Mouse (Mus musculus): ENCODE data around the gene Unc13b.
"Not testable (repeated sequence)": the region's sequence is repeated elsewhere in the genome, so short reads cannot be mapped to it uniquely, and the experiment has no call there.

The Unc13b gene

GRCm38 (mm10) chr4:43089950-43090349 lies 31.2 kb downstream of the Unc13b start:
- DNase-seq (ENCODE audit: low read depth, low spot score): no peak

GRCm38 (mm10) chr4:43091183-43091582 lies 32.4 kb downstream of the Unc13b start:
- no peak for DNase-seq (ENCODE audit: low read depth, low spot score)

- no peak for DNase-seq (ENCODE audit: low read depth, low spot score)
Measured at GRCm38 (mm10) chr4:43113491-43113890, 54.7 kb downstream of the Unc13b start.

- no peak for DNase-seq (ENCODE audit: low read depth, low spot score)
Measured at GRCm38 (mm10) chr4:43114512-43114911, 55.8 kb downstream of the Unc13b start.

GRCm38 (mm10) chr4:43114946-43115345 lies 56.2 kb downstream of the Unc13b start:
- DNase-seq (ENCODE audit: low read depth, low spot score): peak; percentile 54

- no peak for DNase-seq (ENCODE audit: low read depth, low spot score)
Measured at GRCm38 (mm10) chr4:43116249-43116648, 57.5 kb downstream of the Unc13b start.

- no peak for DNase-seq (ENCODE audit: low read depth, low spot score)
Measured at GRCm38 (mm10) chr4:43129750-43130149, 71.0 kb downstream of the Unc13b start.

GRCm38 (mm10) chr4:43142610-43143009 lies 83.9 kb downstream of the Unc13b start:
- DNase-seq (ENCODE audit: low read depth, low spot score): no peak

- DNase-seq (ENCODE audit: low read depth, low spot score): not testable (repeated sequence)
Measured at GRCm38 (mm10) chr4:43152413-43152812, 93.7 kb downstream of the Unc13b start.

GRCm38 (mm10) chr4:43160045-43160444 lies 101.3 kb downstream of the Unc13b start:
- DNase-seq (ENCODE audit: low read depth, low spot score): no peak

GRCm38 (mm10) chr4:43161124-43161657 lies 102.4 kb downstream of the Unc13b start:
- no peak for DNase-seq (ENCODE audit: low read depth, low spot score)

GRCm38 (mm10) chr4:43163205-43163604 lies 104.5 kb downstream of the Unc13b start:
- DNase-seq (ENCODE audit: low read depth, low spot score): no peak

GRCm38 (mm10) chr4:43165403-43166005 lies 106.8 kb downstream of the Unc13b start:
- DNase-seq (ENCODE audit: low read depth, low spot score): no peak

GRCm38 (mm10) chr4:43170028-43170427 lies 111.3 kb downstream of the Unc13b start:
- no peak for DNase-seq (ENCODE audit: low read depth, low spot score)

GRCm38 (mm10) chr4:43177126-43177525 lies 118.4 kb downstream of the Unc13b start:
- no peak for DNase-seq (ENCODE audit: low read depth, low spot score)

GRCm38 (mm10) chr4:43182474-43183168 lies 123.9 kb downstream of the Unc13b start:
- DNase-seq (ENCODE audit: low read depth, low spot score): no peak

GRCm38 (mm10) chr4:43187439-43187838 lies 128.7 kb downstream of the Unc13b start:
- DNase-seq (ENCODE audit: low read depth, low spot score): no peak

GRCm38 (mm10) chr4:43189381-43189780 lies 130.6 kb downstream of the Unc13b start:
- no peak for DNase-seq (ENCODE audit: low read depth, low spot score)

- DNase-seq (ENCODE audit: low read depth, low spot score): no peak
Measured at GRCm38 (mm10) chr4:43204946-43205345, 146.2 kb downstream of the Unc13b start.

- no peak for DNase-seq (ENCODE audit: low read depth, low spot score)
Measured at GRCm38 (mm10) chr4:43205571-43205970, 146.8 kb downstream of the Unc13b start.

- no peak for DNase-seq (ENCODE audit: low read depth, low spot score)
Measured at GRCm38 (mm10) chr4:43206989-43207388, 148.2 kb downstream of the Unc13b start.

- no peak for DNase-seq (ENCODE audit: low read depth, low spot score)
Measured at GRCm38 (mm10) chr4:43209081-43209579, 150.4 kb downstream of the Unc13b start.

- no peak for DNase-seq (ENCODE audit: low read depth, low spot score)
Measured at GRCm38 (mm10) chr4:43209673-43210072, 150.9 kb downstream of the Unc13b start.
